In the genomic region with DNA sequence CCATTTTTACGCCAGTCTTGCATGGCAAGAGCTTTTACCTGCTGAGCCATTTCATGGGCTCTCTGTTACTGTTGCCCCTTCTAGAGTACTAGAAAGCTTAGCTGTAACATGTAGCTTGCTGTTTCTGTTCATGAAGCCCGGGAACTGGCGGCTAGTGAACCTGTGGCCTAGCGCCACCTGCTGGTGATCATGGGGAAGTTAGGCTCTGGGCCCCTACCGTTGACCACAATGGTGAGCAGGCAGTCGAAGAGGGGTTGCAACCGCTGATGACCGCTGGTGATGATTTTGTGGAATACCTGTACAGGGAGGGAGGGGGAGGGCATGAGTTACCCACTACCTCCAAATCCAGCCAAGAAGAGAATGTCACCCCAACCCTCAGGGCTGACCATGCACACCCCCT, we compare ENCODE assay signal across 8 mouse cellular contexts. TPM values are rescaled to one million over a fixed set of nuclear protein-coding genes. Genes with fewer than 3 reads are reported as not detected.
DNase-seq lines count a peak whose midpoint lies in the region; ATAC-seq and TF ChIP-seq lines count a peak whose summit lies in the region.

No protein-coding gene starts in this region.

- H3K27me3 ChIP-seq in forebrain, embryonic 12.5 days: peaks cover 17% of the 10 kb centered on the region
- H3K27me3 ChIP-seq in hindbrain, embryonic 13.5 days: peaks cover 26% of the 10 kb centered on the region
- H3K27me3 ChIP-seq in limb, embryonic 11.5 days (ENCODE audit: control insufficient read depth, insufficient read depth, low read length): no peaks in the 10 kb centered on the region
- H3K27me3 ChIP-seq in midbrain, postnatal 0 days (ENCODE audit: insufficient read depth, low read length): no peaks in the 10 kb centered on the region
- H3K27me3 ChIP-seq in stomach, embryonic 16.5 days (ENCODE audit: control insufficient read depth, insufficient read depth, low read length): no peaks in the 10 kb centered on the region

- peaks cover 7% of the 10 kb centered on the region for H3K4me1 ChIP-seq in forebrain, embryonic 12.5 days
- H3K4me1 ChIP-seq in hindbrain, embryonic 13.5 days (replicated peaks): peaks cover 8% of the 10 kb centered on the region
- 0 out of 2 replicates have a peak, but pooled peaks cover 2% of the 10 kb centered on the region for H3K4me1 ChIP-seq in limb, embryonic 11.5 days (ENCODE audit: control insufficient read depth, insufficient read depth, low read length)
- H3K4me1 ChIP-seq in midbrain, postnatal 0 days (ENCODE audit: insufficient read depth, low read length): no peaks in the 10 kb centered on the region
- peaks cover 7% of the 10 kb centered on the region; the same call in 1 of the 2 replicates for H3K4me1 ChIP-seq in stomach, embryonic 16.5 days (ENCODE audit: control insufficient read depth, insufficient read depth, low read length)

- TF ChIP-seq CTCF in midbrain, postnatal 0 days (IDR thresholded peaks at IDR 0.05): peak; percentile 99

- peaks cover 34% of the 10 kb centered on the region for H3K36me3 ChIP-seq in forebrain, embryonic 12.5 days (replicated peaks)
- peaks cover 72% of the 10 kb centered on the region for H3K36me3 ChIP-seq in hindbrain, embryonic 13.5 days
- no peaks in the 10 kb centered on the region for H3K36me3 ChIP-seq in limb, embryonic 11.5 days (ENCODE audit: control insufficient read depth, insufficient read depth, low read length)
- H3K36me3 ChIP-seq in midbrain, postnatal 0 days (ENCODE audit: insufficient read depth, low read length): peaks cover 63% of the 10 kb centered on the region
- no peaks in the 10 kb centered on the region for H3K36me3 ChIP-seq in stomach, embryonic 16.5 days (ENCODE audit: control insufficient read depth, insufficient read depth, low read length)

- H3K4me2 ChIP-seq in forebrain, embryonic 12.5 days: no peak overlapping the region
- H3K4me2 ChIP-seq in hindbrain, embryonic 13.5 days: no peak overlapping the region
- no peak overlapping the region for H3K4me2 ChIP-seq in limb, embryonic 11.5 days (ENCODE audit: low read depth, severe bottlenecking)
- no peak overlapping the region for H3K4me2 ChIP-seq in midbrain, postnatal 0 days (ENCODE audit: low read depth, low read length, poor library complexity, severe bottlenecking)
- H3K4me2 ChIP-seq in stomach, embryonic 16.5 days (ENCODE audit: low read depth, low read length): no peak overlapping the region

- WGBS in forebrain, embryonic 12.5 days: 9% methylated on average over 8 of the region's 8 CpGs
- WGBS in hindbrain, embryonic 13.5 days: 8% methylated on average over 8 of the region's 8 CpGs
- 8% methylated on average over 8 of the region's 8 CpGs for WGBS in limb, embryonic 11.5 days
- 9% methylated on average over 8 of the region's 8 CpGs for WGBS in midbrain, postnatal 0 days
- WGBS in stomach, embryonic 16.5 days: 10% methylated on average over 8 of the region's 8 CpGs

- no peak overlapping the region for H3K4me3 ChIP-seq in forebrain, embryonic 12.5 days (replicated peaks)
- H3K4me3 ChIP-seq in hindbrain, embryonic 13.5 days: no peak overlapping the region
- no peak overlapping the region for H3K4me3 ChIP-seq in limb, embryonic 11.5 days (ENCODE audit: low read depth, low read length)
- no peak overlapping the region for H3K4me3 ChIP-seq in midbrain, postnatal 0 days (ENCODE audit: low read depth, low read length)
- H3K4me3 ChIP-seq in stomach, embryonic 16.5 days (replicated peaks; ENCODE audit: low read length): no peak overlapping the region

- peak; percentile 64 for DNase-seq in urinary bladder, postnatal 14 days (ENCODE audit: low spot score)
- no peak for DNase-seq in urinary bladder, adult 18-20 months (ENCODE audit: low spot score in 2 of 2)
- peak; percentile 62 for DNase-seq in c-Kit-positive CD71-positive TER-119-negative erythroid progenitor cells, embryonic 14.5 days (ENCODE audit: low read depth)
- peak; percentile 92 for DNase-seq in limb, embryonic 11.5 days (ENCODE audit: low spot score)
- DNase-seq in midbrain, postnatal 0 days (ENCODE audit: low spot score): peak; percentile 89

- H3K9ac ChIP-seq in forebrain, embryonic 12.5 days: no peak overlapping the region
- no peak overlapping the region for H3K9ac ChIP-seq in hindbrain, embryonic 13.5 days
- no peak overlapping the region for H3K9ac ChIP-seq in limb, embryonic 11.5 days (ENCODE audit: low read length)
- H3K9ac ChIP-seq in midbrain, postnatal 0 days (replicated peaks; ENCODE audit: low read length, poor library complexity, severe bottlenecking): no peak overlapping the region
- no peak overlapping the region for H3K9ac ChIP-seq in stomach, embryonic 16.5 days (ENCODE audit: low read length)

- ATAC-seq in forebrain, embryonic 12.5 days (ENCODE audit: low FRiP score): peak; percentile 30
- ATAC-seq in hindbrain, embryonic 13.5 days (ENCODE audit: low FRiP score): peak; percentile 27; the same call in 1 of the 2 replicates
- ATAC-seq in limb, embryonic 11.5 days (ENCODE audit: insufficient number of reproducible peaks, low FRiP score, low TSS enrichment, low read depth): peak; percentile 26; the same call in 1 of the 2 replicates
- peak; percentile 6; the same call in 1 of the 2 replicates for ATAC-seq in midbrain, postnatal 0 days (ENCODE audit: low FRiP score)
- 0 out of 2 replicates have a peak, but pooled peaks have one; percentile 18 for ATAC-seq in stomach, embryonic 16.5 days (ENCODE audit: insufficient read depth, low FRiP score)

- H3K27ac ChIP-seq in forebrain, embryonic 12.5 days: no peak overlapping the region
- H3K27ac ChIP-seq in hindbrain, embryonic 13.5 days: no peak overlapping the region
- H3K27ac ChIP-seq in limb, embryonic 11.5 days (replicated peaks; ENCODE audit: low read depth, low read length): no peak overlapping the region
- H3K27ac ChIP-seq in midbrain, postnatal 0 days (ENCODE audit: low read depth, low read length): no peak overlapping the region
- H3K27ac ChIP-seq in stomach, embryonic 16.5 days (ENCODE audit: low read length): no peak overlapping the region

- no peaks in the 10 kb centered on the region for H3K9me3 ChIP-seq in forebrain, embryonic 12.5 days
- no peaks in the 10 kb centered on the region for H3K9me3 ChIP-seq in hindbrain, embryonic 13.5 days
- no peaks in the 10 kb centered on the region for H3K9me3 ChIP-seq in limb, embryonic 11.5 days (ENCODE audit: control insufficient read depth, low read length)
- no peaks in the 10 kb centered on the region for H3K9me3 ChIP-seq in midbrain, postnatal 0 days (ENCODE audit: low read length)
- H3K9me3 ChIP-seq in stomach, embryonic 16.5 days (replicated peaks; ENCODE audit: control insufficient read depth, low read length): no peaks in the 10 kb centered on the region

RNA-seq across cellular contexts. Expression of a gene that starts 13.4 kb away (rescaled TPM):
- polyA plus RNA-seq in forebrain, embryonic 12.5 days (2016; fragmentation: Nextera tagmentation; extraction: Ambion mirVana): 33.7 and 36.4 TPM in 2 replicates
- 41.8 and 42.9 TPM in 2 replicates for polyA plus RNA-seq in hindbrain, embryonic 13.5 days (2015; fragmentation: Nextera tagmentation; extraction: Ambion mirVana)
- polyA plus RNA-seq in limb, embryonic 11.5 days (2014; fragmentation: Nextera tagmentation; extraction: Ambion mirVana): 1.6 and 2.5 TPM in 2 replicates
- total RNA-seq in midbrain, postnatal 0 days (2014; rRNA removed): 96.0 and 106 TPM in 2 replicates
- 65.6 TPM in 2 replicates for polyA plus RNA-seq in midbrain, postnatal 0 days (2015; fragmentation: Nextera tagmentation; extraction: Ambion mirVana)
- polyA plus RNA-seq in stomach, embryonic 16.5 days (2015; fragmentation: Nextera tagmentation; extraction: Ambion mirVana): 44.0 and 46.2 TPM in 2 replicates

RNA-seq across cellular contexts. Expression of a gene that starts 19.7 kb away (rescaled TPM):
- polyA plus RNA-seq in forebrain, embryonic 12.5 days (2016; fragmentation: Nextera tagmentation; extraction: Ambion mirVana): not detected in 2 replicates
- 1.00 and 1.1 TPM in 2 replicates for polyA plus RNA-seq in hindbrain, embryonic 13.5 days (2015; fragmentation: Nextera tagmentation; extraction: Ambion mirVana)
- polyA plus RNA-seq in limb, embryonic 11.5 days (2014; fragmentation: Nextera tagmentation; extraction: Ambion mirVana): not detected in 2 replicates
- total RNA-seq in midbrain, postnatal 0 days (2014; rRNA removed): 2.1 and 3.7 TPM in 2 replicates
- 1.8 and 2.1 TPM in 2 replicates for polyA plus RNA-seq in midbrain, postnatal 0 days (2015; fragmentation: Nextera tagmentation; extraction: Ambion mirVana)
- polyA plus RNA-seq in stomach, embryonic 16.5 days (2015; fragmentation: Nextera tagmentation; extraction: Ambion mirVana): 4.6 and 8.4 TPM in 2 replicates

RNA-seq across cellular contexts. Expression of a gene that starts 27.5 kb away (rescaled TPM):
- polyA plus RNA-seq in forebrain, embryonic 12.5 days (2016; fragmentation: Nextera tagmentation; extraction: Ambion mirVana): 28.3 and 29.6 TPM in 2 replicates
- 22.4 and 23.2 TPM in 2 replicates for polyA plus RNA-seq in hindbrain, embryonic 13.5 days (2015; fragmentation: Nextera tagmentation; extraction: Ambion mirVana)
- 14.6 and 15.1 TPM in 2 replicates for polyA plus RNA-seq in limb, embryonic 11.5 days (2014; fragmentation: Nextera tagmentation; extraction: Ambion mirVana)
- 66.0 and 68.8 TPM in 2 replicates for total RNA-seq in midbrain, postnatal 0 days (2014; rRNA removed)
- 16.0 and 17.2 TPM in 2 replicates for polyA plus RNA-seq in midbrain, postnatal 0 days (2015; fragmentation: Nextera tagmentation; extraction: Ambion mirVana)
- 6.1 and 6.6 TPM in 2 replicates for polyA plus RNA-seq in stomach, embryonic 16.5 days (2015; fragmentation: Nextera tagmentation; extraction: Ambion mirVana)

RNA-seq across cellular contexts. Expression of a gene that starts 32.3 kb away (rescaled TPM):
- not detected in 2 replicates for polyA plus RNA-seq in forebrain, embryonic 12.5 days (2016; fragmentation: Nextera tagmentation; extraction: Ambion mirVana)
- 0.06 and 0.14 TPM in 2 replicates for polyA plus RNA-seq in hindbrain, embryonic 13.5 days (2015; fragmentation: Nextera tagmentation; extraction: Ambion mirVana)
- polyA plus RNA-seq in limb, embryonic 11.5 days (2014; fragmentation: Nextera tagmentation; extraction: Ambion mirVana): not detected in 2 replicates
- 0.14 TPM in 1 of 2 replicates, not detected in the other for total RNA-seq in midbrain, postnatal 0 days (2014; rRNA removed)
- 0.21 and 0.32 TPM in 2 replicates for polyA plus RNA-seq in midbrain, postnatal 0 days (2015; fragmentation: Nextera tagmentation; extraction: Ambion mirVana)
- 0.62 and 0.76 TPM in 2 replicates for polyA plus RNA-seq in stomach, embryonic 16.5 days (2015; fragmentation: Nextera tagmentation; extraction: Ambion mirVana)

RNA-seq across cellular contexts. Expression of a gene that starts 47.2 kb away (rescaled TPM):
- not detected in 2 replicates for polyA plus RNA-seq in forebrain, embryonic 12.5 days (2016; fragmentation: Nextera tagmentation; extraction: Ambion mirVana)
- not detected in 2 replicates for polyA plus RNA-seq in hindbrain, embryonic 13.5 days (2015; fragmentation: Nextera tagmentation; extraction: Ambion mirVana)
- polyA plus RNA-seq in limb, embryonic 11.5 days (2014; fragmentation: Nextera tagmentation; extraction: Ambion mirVana): not detected in 2 replicates
- total RNA-seq in midbrain, postnatal 0 days (2014; rRNA removed): 0.05 and 1.5 TPM in 2 replicates
- 0.15 and 0.22 TPM in 2 replicates for polyA plus RNA-seq in midbrain, postnatal 0 days (2015; fragmentation: Nextera tagmentation; extraction: Ambion mirVana)
- polyA plus RNA-seq in stomach, embryonic 16.5 days (2015; fragmentation: Nextera tagmentation; extraction: Ambion mirVana): 1.9 and 2.5 TPM in 2 replicates

Comparison
In these comparisons a context has a peak if more than half of its experiments do, and no peak if none do; other contexts are left out.
1. DNase-seq: peak in urinary bladder, postnatal 14 days (single experiment), c-Kit-positive CD71-positive TER-119-negative erythroid progenitor cells, embryonic 14.5 days (single experiment), limb, embryonic 11.5 days (single experiment) and midbrain, postnatal 0 days (single experiment); none in urinary bladder, adult 18-20 months (0 of 2).
2. RNA of a gene that starts 13.4 kb away (polyA plus RNA-seq): 65.6 TPM in midbrain, postnatal 0 days, 44.0 to 46.2 TPM in stomach, embryonic 16.5 days, 41.8 to 42.9 TPM in hindbrain, embryonic 13.5 days and 33.7 to 36.4 TPM in forebrain, embryonic 12.5 days; 1.6 to 2.5 TPM in limb, embryonic 11.5 days; every median in the first group is over 10 times any median in the second.
3. Peak in every context shown above with its lines, with median percentiles within 50 percentile points of each other: ATAC-seq.